Mouse (Mus musculus) E14TG2a.4 (cell line): ENCODE measurements around the gene Pou2f1.

Experiments
- H3K27me3 ChIP-seq: 2 replicates; pipeline ENCODE4 v1.6.1; 2014; ENCODE audit warnings: low read length, control low read depth; ENCODE audit not compliant: insufficient read depth
- H3K36me3 ChIP-seq: 2 replicates; pipeline ENCODE4 v1.6.1; 2014; ENCODE audit warnings: low read length, control low read depth; ENCODE audit not compliant: insufficient read depth
- H3K4me1 ChIP-seq: replicated peaks from 2 replicates; pipeline ENCODE4 v1.6.1; 2014; ENCODE audit warnings: low read depth, low read length, control low read depth
- H3K4me3 ChIP-seq: replicated peaks from 2 replicates; pipeline ENCODE4 v1.5.1; 2014; ENCODE audit warnings: mild to moderate bottlenecking, low read length
- H3K9me3 ChIP-seq: 2 replicates; pipeline ENCODE4 v1.6.1; 2014; ENCODE audit warnings: low read length, control low read depth
- CTCF ChIP-seq: conservative IDR thresholded peaks from 2 replicates; pipeline ENCODE4 v1.5.1; 2014; ENCODE audit warnings: low read length
- NANOG ChIP-seq: IDR thresholded peaks from 2 replicates; pipeline ENCODE4 v1.6.1; 2014; ENCODE audit warnings: borderline replicate concordance, low read length, mixed read lengths
- POU5F1 ChIP-seq: IDR thresholded peaks from 2 replicates; pipeline ENCODE4 v1.6.1; 2014; ENCODE audit warnings: low read length, borderline replicate concordance

Gene Pou2f1

GRCm38 (mm10) chr1:165882146-165882900, 120.2 kb downstream of the Pou2f1 start:
- H3K4me1 ChIP-seq, result peaks cover 26% of the 10 kb centered on the region
- no peaks in the 10 kb centered on the region for H3K9me3 ChIP-seq
- H3K36me3 ChIP-seq, result peaks cover 91% of the 10 kb centered on the region
- no peak overlapping the region for H3K4me3 ChIP-seq
- TF ChIP-seq POU5F1 (no peak), NANOG (0 out of 2 replicates have a peak, but pooled peaks have one; percentile 20)
- no peaks in the 10 kb centered on the region for H3K27me3 ChIP-seq

DNA sequence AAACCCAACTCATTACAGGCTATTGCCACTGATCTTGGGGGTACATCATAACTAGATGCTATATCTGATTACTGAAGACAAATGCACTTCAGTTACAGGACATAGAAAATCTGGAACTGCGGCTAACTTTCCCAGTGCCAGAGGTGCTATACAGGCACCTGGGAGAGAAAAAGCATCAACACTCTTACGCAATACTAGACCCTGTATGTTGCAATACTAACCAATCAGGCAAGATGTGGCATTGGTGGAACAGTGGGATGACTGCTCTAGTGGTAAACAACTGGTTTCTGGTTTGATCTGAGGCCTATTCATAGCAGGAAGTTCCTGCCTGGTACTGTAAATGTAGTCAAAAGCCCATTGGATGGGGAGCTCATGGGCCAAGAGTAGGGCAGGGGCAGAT, 123.7 kb downstream of the Pou2f1 start:
- TF ChIP-seq POU5F1, result no peak
- TF ChIP-seq NANOG, result no peak
- TF ChIP-seq CTCF, result no peak
- Histone ChIP-seq H3K36me3 (peaks cover 94% of the 10 kb centered on the region), H3K4me1 (peaks cover 37% of the 10 kb centered on the region), H3K27me3 (no peaks in the 10 kb centered on the region), H3K4me3 (no peak overlapping the region), H3K9me3 (no peaks in the 10 kb centered on the region)

DNA sequence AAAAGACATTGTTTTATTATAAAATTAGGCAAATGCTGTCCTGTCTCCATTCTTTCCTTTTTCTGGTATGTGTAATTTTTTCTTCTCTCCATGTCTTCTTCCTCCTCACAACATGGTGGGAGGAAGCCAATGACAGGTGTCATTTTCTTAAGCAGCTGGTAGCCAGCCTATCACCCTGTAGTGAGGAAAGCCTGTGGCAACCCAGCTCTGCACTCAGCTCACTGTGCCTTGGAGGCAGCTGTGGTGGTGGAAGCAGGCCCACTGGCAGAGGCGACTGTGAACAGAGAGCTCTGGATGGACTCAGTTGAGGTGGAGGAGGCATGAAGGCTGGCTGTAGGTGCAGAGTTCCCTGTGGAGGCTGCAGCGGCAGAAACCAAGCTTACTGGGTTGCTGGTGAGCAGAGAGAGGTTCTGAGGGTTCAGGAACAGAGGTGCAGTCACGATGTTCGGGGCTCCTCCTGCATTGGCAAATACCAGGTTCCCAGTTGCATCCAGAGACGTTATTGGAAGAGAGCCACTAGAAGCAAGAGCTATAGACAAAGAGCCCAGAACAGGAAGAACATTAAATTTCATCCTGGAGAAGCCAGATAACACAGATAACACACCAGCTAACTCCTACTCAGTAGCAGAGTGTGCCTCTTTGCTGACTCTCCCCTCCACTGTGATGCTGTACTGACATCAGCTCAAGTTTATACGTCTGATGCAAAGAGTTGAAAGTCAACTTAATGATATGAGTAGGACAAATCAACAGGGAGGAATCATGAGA, 126.8 kb downstream of the Pou2f1 start:
- no peaks in the 10 kb centered on the region for H3K27me3 ChIP-seq
- H3K36me3 ChIP-seq, result peaks cover 81% of the 10 kb centered on the region
- peaks cover 22% of the 10 kb centered on the region for H3K4me1 ChIP-seq
- no peak overlapping the region for H3K4me3 ChIP-seq
- no peaks in the 10 kb centered on the region for H3K9me3 ChIP-seq
- TF ChIP-seq NANOG, result no peak
- no peak for TF ChIP-seq CTCF
- no peak for TF ChIP-seq POU5F1

GRCm38 (mm10) chr1:165874645-165875044, 127.8 kb downstream of the Pou2f1 start:
- Histone ChIP-seq H3K27me3 (no peaks in the 10 kb centered on the region), H3K36me3 (peaks cover 80% of the 10 kb centered on the region), H3K9me3 (no peaks in the 10 kb centered on the region), H3K4me1 (peaks cover 14% of the 10 kb centered on the region), H3K4me3 (no peak overlapping the region)
- TF ChIP-seq NANOG (no peak), CTCF (no peak), POU5F1 (no peak)

- H3K4me1 ChIP-seq, result peaks cover 31% of the 10 kb centered on the region
- H3K36me3 ChIP-seq, result peaks cover 62% of the 10 kb centered on the region
- H3K27me3 ChIP-seq, result no peaks in the 10 kb centered on the region
- TF ChIP-seq CTCF (no peak), POU5F1 (no peak), NANOG (no peak)
- H3K4me3 ChIP-seq, result no peak overlapping the region
- no peaks in the 10 kb centered on the region for H3K9me3 ChIP-seq
These were observed 133.8 kb downstream of the Pou2f1 start for GRCm38 (mm10) chr1:165868659-165869058.

DNA sequence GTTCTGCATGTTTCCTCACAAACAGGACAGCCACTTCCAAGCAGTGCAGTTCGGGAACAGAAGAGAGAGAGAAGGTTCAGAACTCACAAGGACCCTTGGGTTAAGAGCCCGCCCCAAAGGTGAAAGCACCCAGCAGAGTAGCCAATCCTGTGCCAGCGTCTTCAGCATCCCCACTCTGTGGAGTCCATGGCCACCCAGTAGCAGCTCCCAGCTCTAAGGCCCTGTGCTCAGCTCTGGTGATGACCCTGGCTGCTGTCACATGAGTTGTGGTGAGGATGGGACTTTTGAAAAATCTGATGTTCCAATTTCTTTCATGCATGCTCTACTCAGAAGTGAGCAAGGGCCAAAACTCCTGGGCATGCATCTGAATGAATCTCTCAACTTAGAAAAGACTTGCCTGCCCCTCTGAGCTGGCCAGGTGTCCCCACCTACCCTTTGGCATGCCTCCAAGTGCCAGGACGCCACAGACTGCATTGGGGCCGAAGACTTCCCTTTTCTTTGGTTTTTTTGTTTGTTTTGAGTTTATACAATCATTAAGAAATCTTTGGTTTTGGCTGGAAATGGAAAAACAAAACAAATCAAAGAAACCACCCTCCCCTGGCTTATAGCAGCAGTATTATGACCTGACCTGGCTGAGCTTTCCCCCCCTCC, 135.7 kb downstream of the Pou2f1 start:
- peaks cover 46% of the 10 kb centered on the region for H3K4me1 ChIP-seq
- H3K9me3 ChIP-seq, result no peaks in the 10 kb centered on the region
- H3K4me3 ChIP-seq, result no peak overlapping the region
- H3K27me3 ChIP-seq, result no peaks in the 10 kb centered on the region
- no peak for TF ChIP-seq CTCF
- TF ChIP-seq NANOG, result no peak
- TF ChIP-seq POU5F1, result no peak
- H3K36me3 ChIP-seq, result peaks cover 49% of the 10 kb centered on the region

DNA sequence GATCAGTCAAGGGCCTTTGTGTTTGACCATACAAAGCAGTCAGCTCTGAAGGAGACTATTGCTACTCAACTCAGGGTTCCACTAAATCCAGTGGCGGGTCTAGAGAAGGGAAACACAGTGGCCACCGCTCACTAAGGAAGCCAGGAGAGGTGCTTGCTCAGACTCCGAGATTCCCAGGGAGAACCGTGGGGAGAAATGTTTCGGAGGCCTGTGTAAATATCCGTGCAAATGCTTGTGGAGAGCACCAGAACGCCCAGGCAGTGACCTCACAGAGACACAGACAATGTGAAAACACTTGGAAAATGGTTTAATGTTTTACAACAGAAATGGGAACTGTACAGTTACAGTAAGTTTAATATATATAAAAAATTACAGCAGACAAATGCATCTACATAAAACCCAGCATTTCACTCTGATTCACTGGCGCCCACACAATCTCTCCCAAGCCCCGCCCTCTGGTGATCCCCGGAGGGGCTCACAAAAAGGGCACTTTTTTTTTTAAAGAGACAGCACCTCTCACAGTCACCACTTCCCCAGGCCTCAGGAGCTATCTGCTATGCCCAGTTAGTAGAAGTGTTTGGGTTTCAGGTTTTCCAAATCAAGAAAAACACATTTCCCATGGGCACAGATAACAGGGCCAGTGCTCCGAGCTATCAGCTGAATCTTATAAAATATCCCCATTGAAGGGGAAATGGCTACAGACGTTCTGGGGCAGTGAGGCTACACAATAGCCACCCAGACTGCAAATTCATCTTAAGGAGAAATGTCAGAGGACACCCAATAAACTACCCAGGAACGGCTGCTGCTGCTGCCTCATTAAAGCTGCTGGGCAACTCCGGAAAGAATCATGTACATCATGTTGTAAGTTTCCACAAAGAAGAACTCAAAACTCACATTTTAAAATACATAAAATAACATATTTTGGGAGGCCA, 137.3 kb downstream of the Pou2f1 start:
- Histone ChIP-seq H3K4me1 (peaks cover 62% of the 10 kb centered on the region), H3K9me3 (no peaks in the 10 kb centered on the region), H3K4me3 (no peak overlapping the region), H3K27me3 (no peaks in the 10 kb centered on the region), H3K36me3 (peaks cover 42% of the 10 kb centered on the region)
- TF ChIP-seq CTCF (no peak), POU5F1 (no peak), NANOG (no peak)

- no peak for TF ChIP-seq NANOG
- no peak for TF ChIP-seq CTCF
- TF ChIP-seq POU5F1, result no peak
- Histone ChIP-seq H3K36me3 (peaks cover 14% of the 10 kb centered on the region), H3K9me3 (no peaks in the 10 kb centered on the region), H3K4me3 (no peak overlapping the region), H3K27me3 (no peaks in the 10 kb centered on the region; the same call in 1 of the 2 replicates), H3K4me1 (peaks cover 66% of the 10 kb centered on the region)
These were observed 140.4 kb downstream of the Pou2f1 start for GRCm38 (mm10) chr1:165862059-165862458.
